Comparison of ENCODE assay signal across 18 mouse cellular contexts in genomic region chr7:141190220-141190619, GRCm38 (mm10). TPM values are rescaled to one million over a fixed set of nuclear protein-coding genes. Genes with fewer than 3 reads are reported as not detected.
A peak's percentile ranks its signal among the peaks of the same experiment; 100 is the strongest.
DNase-seq lines count a peak whose midpoint lies in the region; ATAC-seq and TF ChIP-seq lines count a peak whose summit lies in the region.
"Had no signal": no experiment of that assay in that cellular context is flagged by ENCODE, and none has a peak within 500 bp of the region (broad histone marks: within the 10 kb centered on the region; RNA-seq: fewer than 3 reads in every experiment).

No protein-coding gene starts in this region.

- H3K27me3 ChIP-seq in embryonic facial prominence, embryonic 13.5 days: no peaks in the 10 kb centered on the region
- no peaks in the 10 kb centered on the region for H3K27me3 ChIP-seq in embryonic facial prominence, embryonic 10.5 days (replicated peaks; ENCODE audit: low read depth, poor library complexity, severe bottlenecking)
- H3K27me3 ChIP-seq in heart, embryonic 11.5 days (ENCODE audit: control insufficient read depth, insufficient read depth, low read length): no peaks in the 10 kb centered on the region
- no peaks in the 10 kb centered on the region for H3K27me3 ChIP-seq in liver, embryonic 12.5 days (replicated peaks)
- no peaks in the 10 kb centered on the region for H3K27me3 ChIP-seq in liver, postnatal 0 days (ENCODE audit: insufficient read depth, low read length)
- no peaks in the 10 kb centered on the region for H3K27me3 ChIP-seq in liver, embryonic 13.5 days
- H3K27me3 ChIP-seq in liver, embryonic 11.5 days (replicated peaks; ENCODE audit: control insufficient read depth, insufficient read depth, low read length): no peaks in the 10 kb centered on the region
- H3K27me3 ChIP-seq: CH12.LX, Patski had no signal

- WGBS in embryonic facial prominence, embryonic 13.5 days: 82% methylated on average over 3 of the region's 3 CpGs
- whole genome bisulfite sequencing in embryonic facial prominence, embryonic 10.5 days: 89% methylated on average over 3 of the region's 3 CpGs
- WGBS in heart, embryonic 11.5 days (ENCODE audit: insufficient replicate concordance): 77% methylated on average over 3 of the region's 3 CpGs
- 85% methylated on average over 3 of the region's 3 CpGs for WGBS in liver, embryonic 12.5 days (ENCODE audit: insufficient replicate concordance)
- WGBS in liver, postnatal 0 days (ENCODE audit: insufficient replicate concordance): 74% methylated on average over 3 of the region's 3 CpGs
- WGBS in liver, embryonic 13.5 days (ENCODE audit: insufficient replicate concordance): 74% methylated on average over 3 of the region's 3 CpGs
- WGBS in liver, embryonic 11.5 days: 81% methylated on average over 3 of the region's 3 CpGs

- H3K9me3 ChIP-seq in embryonic facial prominence, embryonic 13.5 days: no peaks in the 10 kb centered on the region
- H3K9me3 ChIP-seq in embryonic facial prominence, embryonic 10.5 days: no peaks in the 10 kb centered on the region
- H3K9me3 ChIP-seq in heart, embryonic 11.5 days (replicated peaks; ENCODE audit: control insufficient read depth, low read length): no peaks in the 10 kb centered on the region
- no peaks in the 10 kb centered on the region for H3K9me3 ChIP-seq in liver, embryonic 12.5 days (replicated peaks)
- no peaks in the 10 kb centered on the region for H3K9me3 ChIP-seq in liver, postnatal 0 days (ENCODE audit: low read length)
- H3K9me3 ChIP-seq in liver, embryonic 13.5 days (replicated peaks): no peaks in the 10 kb centered on the region
- H3K9me3 ChIP-seq in liver, embryonic 11.5 days (ENCODE audit: control insufficient read depth, low read length): no peaks in the 10 kb centered on the region
- H3K9me3 ChIP-seq: G1E had no signal

- no peak for DNase-seq in embryonic facial prominence, embryonic 10.5 days (ENCODE audit: low spot score)
- DNase-seq in heart, adult 11 months: peak; percentile 86
- no peak for DNase-seq in liver, postnatal 0 days
- no peak for DNase-seq in liver, embryonic 13.5 days
- no peak for DNase-seq in liver, embryonic 11.5 days (ENCODE audit: low spot score)
- DNase-seq: adrenal gland, adult 8-10 months; adrenal gland, postnatal 25 days; B cell, adult 2 months; cerebellum, adult 11 months; cerebellum, adult 11-12 months had no signal

- H3K4me2 ChIP-seq in embryonic facial prominence, embryonic 13.5 days: no peak overlapping the region
- no peak overlapping the region for H3K4me2 ChIP-seq in heart, embryonic 11.5 days
- H3K4me2 ChIP-seq in liver, embryonic 12.5 days: no peak overlapping the region
- no peak overlapping the region for H3K4me2 ChIP-seq in liver, postnatal 0 days (ENCODE audit: low read depth, low read length)
- no peak overlapping the region for H3K4me2 ChIP-seq in liver, embryonic 13.5 days
- no peak overlapping the region for H3K4me2 ChIP-seq in liver, embryonic 11.5 days

- peak overlapping the region; percentile 7; the same call in 1 of the 2 replicates for H3K9ac ChIP-seq in embryonic facial prominence, embryonic 13.5 days
- no peak overlapping the region for H3K9ac ChIP-seq in heart, embryonic 11.5 days (ENCODE audit: low read depth, low read length)
- H3K9ac ChIP-seq in liver, embryonic 12.5 days: no peak overlapping the region
- H3K9ac ChIP-seq in liver, postnatal 0 days (replicated peaks): no peak overlapping the region
- no peak overlapping the region for H3K9ac ChIP-seq in liver, embryonic 13.5 days
- no peak overlapping the region for H3K9ac ChIP-seq in liver, embryonic 11.5 days (ENCODE audit: low read depth, low read length)

- no peak overlapping the region for H3K4me3 ChIP-seq in embryonic facial prominence, embryonic 13.5 days
- no peak overlapping the region for H3K4me3 ChIP-seq in embryonic facial prominence, embryonic 10.5 days
- H3K4me3 ChIP-seq in heart, embryonic 11.5 days (ENCODE audit: low read depth, low read length): no peak overlapping the region
- H3K4me3 ChIP-seq in liver, embryonic 12.5 days: no peak overlapping the region
- H3K4me3 ChIP-seq in liver, postnatal 0 days (ENCODE audit: low read depth, low read length): no peak overlapping the region
- no peak overlapping the region for H3K4me3 ChIP-seq in liver, embryonic 13.5 days (replicated peaks)
- H3K4me3 ChIP-seq in liver, embryonic 11.5 days (ENCODE audit: low read depth, low read length): no peak overlapping the region

- ATAC-seq in embryonic facial prominence, embryonic 13.5 days (ENCODE audit: insufficient number of reproducible peaks, insufficient read depth, low FRiP score, low TSS enrichment, low read depth): no peak
- no peak for ATAC-seq in heart, embryonic 11.5 days (replicated peaks; ENCODE audit: insufficient number of reproducible peaks, low FRiP score, low TSS enrichment)
- ATAC-seq in liver, embryonic 12.5 days: no peak
- ATAC-seq in liver, postnatal 0 days: no peak
- ATAC-seq in liver, embryonic 13.5 days (ENCODE audit: low read depth): no peak
- no peak for ATAC-seq in liver, embryonic 11.5 days (replicated peaks; ENCODE audit: low FRiP score)
- ATAC-seq: activated CD4-positive, CD25-positive, alpha-beta regulatory T cell, adult 4 months; CD4-positive, CD25-positive, alpha-beta regulatory T cell, adult 4 months; Patski had no signal

- peaks cover 22% of the 10 kb centered on the region for H3K4me1 ChIP-seq in embryonic facial prominence, embryonic 13.5 days
- H3K4me1 ChIP-seq in embryonic facial prominence, embryonic 10.5 days: peaks cover 28% of the 10 kb centered on the region
- H3K4me1 ChIP-seq in heart, embryonic 11.5 days (ENCODE audit: control insufficient read depth, insufficient read depth, low read length): peaks cover 13% of the 10 kb centered on the region
- H3K4me1 ChIP-seq in liver, embryonic 12.5 days: peaks cover 43% of the 10 kb centered on the region
- peaks cover 24% of the 10 kb centered on the region for H3K4me1 ChIP-seq in liver, postnatal 0 days (ENCODE audit: insufficient read depth)
- H3K4me1 ChIP-seq in liver, embryonic 13.5 days (replicated peaks): peaks cover 43% of the 10 kb centered on the region
- H3K4me1 ChIP-seq in liver, embryonic 11.5 days (replicated peaks; ENCODE audit: control insufficient read depth, insufficient read depth, low read length): peaks cover 13% of the 10 kb centered on the region

- H3K27ac ChIP-seq in embryonic facial prominence, embryonic 13.5 days: no peak overlapping the region
- no peak overlapping the region for H3K27ac ChIP-seq in embryonic facial prominence, embryonic 10.5 days (replicated peaks)
- no peak overlapping the region for H3K27ac ChIP-seq in heart, embryonic 11.5 days (ENCODE audit: low read depth, low read length)
- H3K27ac ChIP-seq in liver, embryonic 12.5 days: 0 out of 2 replicates have a peak overlapping the region, but pooled peaks have one; percentile 36
- no peak overlapping the region for H3K27ac ChIP-seq in liver, postnatal 0 days (ENCODE audit: low read depth)
- H3K27ac ChIP-seq in liver, embryonic 13.5 days: peak overlapping the region; percentile 53; the same call in 1 of the 2 replicates
- H3K27ac ChIP-seq in liver, embryonic 11.5 days (ENCODE audit: low read depth, low read length): no peak overlapping the region

- no peak for TF ChIP-seq EP300 in liver, postnatal 0 days (IDR thresholded peaks at IDR 0.05; ENCODE audit: low read depth)

- no peak for TF ChIP-seq CTCF in liver, postnatal 0 days (IDR thresholded peaks at IDR 0.05; ENCODE audit: low read depth)

- peaks cover 38% of the 10 kb centered on the region for H3K36me3 ChIP-seq in embryonic facial prominence, embryonic 13.5 days
- H3K36me3 ChIP-seq in embryonic facial prominence, embryonic 10.5 days (replicated peaks): peaks cover 39% of the 10 kb centered on the region
- peaks cover 12% of the 10 kb centered on the region for H3K36me3 ChIP-seq in heart, embryonic 11.5 days (ENCODE audit: control insufficient read depth, insufficient read depth, low read length)
- H3K36me3 ChIP-seq in liver, embryonic 12.5 days: peaks cover 41% of the 10 kb centered on the region
- peaks cover 32% of the 10 kb centered on the region for H3K36me3 ChIP-seq in liver, postnatal 0 days (replicated peaks; ENCODE audit: insufficient read depth, low read length)
- H3K36me3 ChIP-seq in liver, embryonic 13.5 days: peaks cover 36% of the 10 kb centered on the region
- H3K36me3 ChIP-seq in liver, embryonic 11.5 days (ENCODE audit: control insufficient read depth, insufficient read depth, low read length): peaks cover 25% of the 10 kb centered on the region

RNA-seq across cellular contexts. Expression of gene Hras, which starts 3.6 kb away (rescaled TPM):
- polyA plus RNA-seq in embryonic facial prominence, embryonic 13.5 days (2015; fragmentation: Nextera tagmentation; extraction: Ambion mirVana): 99.8 and 110 TPM in 2 replicates
- polyA plus RNA-seq in embryonic facial prominence, embryonic 10.5 days (2016; fragmentation: Nextera tagmentation; extraction: Ambion mirVana): 94.3 and 94.9 TPM in 2 replicates
- polyA plus RNA-seq in heart, embryonic 11.5 days (2014; fragmentation: Nextera tagmentation; extraction: Ambion mirVana): 73.1 and 80.9 TPM in 2 replicates
- polyA plus RNA-seq in liver, embryonic 12.5 days (2016; fragmentation: Nextera tagmentation; extraction: Ambion mirVana): 124 and 125 TPM in 2 replicates
- 44.0 and 46.2 TPM in 2 replicates for polyA plus RNA-seq in liver, postnatal 0 days (2015; fragmentation: Nextera tagmentation; extraction: Ambion mirVana)
- polyA plus RNA-seq in liver, embryonic 13.5 days (2015; fragmentation: Nextera tagmentation; extraction: Ambion mirVana): 91.5 and 104 TPM in 2 replicates
- polyA plus RNA-seq in liver, embryonic 11.5 days (2014; fragmentation: Nextera tagmentation; extraction: Ambion mirVana): 112 and 118 TPM in 2 replicates

RNA-seq across cellular contexts. Expression of gene Lrrc56, which starts 3.7 kb away (rescaled TPM):
- 11.6 and 13.3 TPM in 2 replicates for polyA plus RNA-seq in embryonic facial prominence, embryonic 13.5 days (2015; fragmentation: Nextera tagmentation; extraction: Ambion mirVana)
- polyA plus RNA-seq in embryonic facial prominence, embryonic 10.5 days (2016; fragmentation: Nextera tagmentation; extraction: Ambion mirVana): 15.1 and 18.1 TPM in 2 replicates
- 1.6 TPM in 2 replicates for polyA plus RNA-seq in heart, embryonic 11.5 days (2014; fragmentation: Nextera tagmentation; extraction: Ambion mirVana)
- polyA plus RNA-seq in liver, embryonic 12.5 days (2016; fragmentation: Nextera tagmentation; extraction: Ambion mirVana): 16.4 and 17.9 TPM in 2 replicates
- 2.0 and 2.2 TPM in 2 replicates for polyA plus RNA-seq in liver, postnatal 0 days (2015; fragmentation: Nextera tagmentation; extraction: Ambion mirVana)
- polyA plus RNA-seq in liver, embryonic 13.5 days (2015; fragmentation: Nextera tagmentation; extraction: Ambion mirVana): 12.2 and 15.5 TPM in 2 replicates
- 20.8 and 20.9 TPM in 2 replicates for polyA plus RNA-seq in liver, embryonic 11.5 days (2014; fragmentation: Nextera tagmentation; extraction: Ambion mirVana)

RNA-seq across cellular contexts. Expression of gene Rnh1, which starts 17.6 kb away (rescaled TPM):
- polyA plus RNA-seq in embryonic facial prominence, embryonic 13.5 days (2015; fragmentation: Nextera tagmentation; extraction: Ambion mirVana): 111 and 118 TPM in 2 replicates
- polyA plus RNA-seq in embryonic facial prominence, embryonic 10.5 days (2016; fragmentation: Nextera tagmentation; extraction: Ambion mirVana): 77.9 and 79.7 TPM in 2 replicates
- 95.3 and 103 TPM in 2 replicates for polyA plus RNA-seq in heart, embryonic 11.5 days (2014; fragmentation: Nextera tagmentation; extraction: Ambion mirVana)
- 55.0 and 65.0 TPM in 2 replicates for polyA plus RNA-seq in liver, embryonic 12.5 days (2016; fragmentation: Nextera tagmentation; extraction: Ambion mirVana)
- polyA plus RNA-seq in liver, postnatal 0 days (2015; fragmentation: Nextera tagmentation; extraction: Ambion mirVana): 55.2 and 55.7 TPM in 2 replicates
- 55.0 and 58.0 TPM in 2 replicates for polyA plus RNA-seq in liver, embryonic 13.5 days (2015; fragmentation: Nextera tagmentation; extraction: Ambion mirVana)
- 91.2 and 93.7 TPM in 2 replicates for polyA plus RNA-seq in liver, embryonic 11.5 days (2014; fragmentation: Nextera tagmentation; extraction: Ambion mirVana)

RNA-seq across cellular contexts. Expression of gene Lmntd2, which starts 23.7 kb away (rescaled TPM):
- 2.8 and 3.4 TPM in 2 replicates for polyA plus RNA-seq in embryonic facial prominence, embryonic 13.5 days (2015; fragmentation: Nextera tagmentation; extraction: Ambion mirVana)
- 4.9 and 5.3 TPM in 2 replicates for polyA plus RNA-seq in embryonic facial prominence, embryonic 10.5 days (2016; fragmentation: Nextera tagmentation; extraction: Ambion mirVana)
- polyA plus RNA-seq in heart, embryonic 11.5 days (2014; fragmentation: Nextera tagmentation; extraction: Ambion mirVana): 0.46 and 0.99 TPM in 2 replicates
- 0.99 and 1.1 TPM in 2 replicates for polyA plus RNA-seq in liver, embryonic 12.5 days (2016; fragmentation: Nextera tagmentation; extraction: Ambion mirVana)
- polyA plus RNA-seq in liver, postnatal 0 days (2015; fragmentation: Nextera tagmentation; extraction: Ambion mirVana): 0.49 TPM in 2 replicates
- polyA plus RNA-seq in liver, embryonic 13.5 days (2015; fragmentation: Nextera tagmentation; extraction: Ambion mirVana): 0.59 and 0.71 TPM in 2 replicates
- polyA plus RNA-seq in liver, embryonic 11.5 days (2014; fragmentation: Nextera tagmentation; extraction: Ambion mirVana): 1.8 and 2.6 TPM in 2 replicates

RNA-seq across cellular contexts. Expression of gene Rassf7, which starts 25.4 kb away (rescaled TPM):
- 32.9 and 40.0 TPM in 2 replicates for polyA plus RNA-seq in embryonic facial prominence, embryonic 13.5 days (2015; fragmentation: Nextera tagmentation; extraction: Ambion mirVana)
- polyA plus RNA-seq in embryonic facial prominence, embryonic 10.5 days (2016; fragmentation: Nextera tagmentation; extraction: Ambion mirVana): 54.5 and 56.0 TPM in 2 replicates
- polyA plus RNA-seq in heart, embryonic 11.5 days (2014; fragmentation: Nextera tagmentation; extraction: Ambion mirVana): 14.3 and 17.5 TPM in 2 replicates
- polyA plus RNA-seq in liver, embryonic 12.5 days (2016; fragmentation: Nextera tagmentation; extraction: Ambion mirVana): 27.3 and 28.3 TPM in 2 replicates
- 24.9 and 27.3 TPM in 2 replicates for polyA plus RNA-seq in liver, postnatal 0 days (2015; fragmentation: Nextera tagmentation; extraction: Ambion mirVana)
- polyA plus RNA-seq in liver, embryonic 13.5 days (2015; fragmentation: Nextera tagmentation; extraction: Ambion mirVana): 23.9 and 26.7 TPM in 2 replicates
- polyA plus RNA-seq in liver, embryonic 11.5 days (2014; fragmentation: Nextera tagmentation; extraction: Ambion mirVana): 35.1 TPM in 2 replicates

Comparison
In these comparisons a context has a peak if more than half of its experiments do, and no peak if none do; other contexts are left out.
1. H3K27ac ChIP-seq: peak in liver, embryonic 12.5 days (single experiment) and liver, embryonic 13.5 days (single experiment); none in embryonic facial prominence, embryonic 13.5 days (single experiment), embryonic facial prominence, embryonic 10.5 days (single experiment), heart, embryonic 11.5 days (single experiment), liver, postnatal 0 days (single experiment) and liver, embryonic 11.5 days (single experiment).